Comparison of ENCODE assay signal across 11 mouse cellular contexts in the genomic region with DNA sequence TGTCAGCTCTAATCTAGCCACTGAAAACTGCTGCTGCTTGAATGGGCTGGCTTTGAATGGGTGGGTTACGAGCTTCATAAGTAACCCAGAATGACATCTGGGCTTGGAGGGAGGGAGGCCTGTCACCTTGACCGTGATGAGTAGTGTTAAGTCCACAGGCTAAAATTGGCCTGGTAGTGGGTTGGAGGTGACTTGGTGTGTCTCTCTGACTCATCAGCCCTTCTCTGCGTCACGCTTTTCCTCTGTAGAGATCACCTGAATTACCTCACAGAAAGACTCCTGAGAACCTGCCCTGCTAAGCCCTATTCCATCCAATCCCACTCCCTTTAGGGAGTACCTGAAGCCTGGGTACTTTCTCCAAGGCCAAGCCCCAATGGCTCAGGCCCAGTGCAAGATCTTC. TPM values are rescaled to one million over a fixed set of nuclear protein-coding genes. Genes with fewer than 3 reads are reported as not detected.
"Had no signal": no experiment of that assay in that cellular context is flagged by ENCODE, and none has a peak within 500 bp of the region (broad histone marks: within the 10 kb centered on the region; RNA-seq: fewer than 3 reads in every experiment).

No protein-coding gene starts in this region.

- DNase-seq: lung, adult 18-20 months; lung, embryonic 14.5 days; lung, postnatal 10 days; lung, postnatal 4 days; midbrain, embryonic 14.5 days; right cerebral cortex, postnatal 14 days; thymus, adult 18-20 months; thymus, postnatal 14 days; thymus, postnatal 36 days had no signal

RNA-seq across cellular contexts. Expression of gene Trim29, which starts 12.0 kb away (rescaled TPM):
- total RNA-seq: megakaryocyte, adult 5-6 weeks; megakaryocyte-erythroid progenitor cell, adult 5-6 weeks had no signal
